Mouse (Mus musculus) ovary, postnatal 36 days (tissue): ENCODE results near the gene Zfp429.
"Not testable (repeated sequence)": the region's sequence is repeated elsewhere in the genome, so short reads cannot be mapped to it uniquely, and the experiment has no call there.

Experiments
- DNase-seq: peaks from one replicate; pipeline ENCODE4 v3.0.0; 2022; ENCODE audit warnings: low spot score, mixed read lengths

The Zfp429 gene

GRCm38 (mm10) chr13:67399183-67399903 is at the start of gene Zfp429:
Zfp429 (minus strand) TSS chr13:67399819.
- DNase-seq: peak; percentile 63

- DNase-seq: not testable (repeated sequence)
These were observed 37.5 kb upstream of the Zfp429 start for GRCm38 (mm10) chr13:67437095-67437494.

- DNase-seq: peak; percentile 18
These were observed 28.5 kb upstream of the Zfp429 start for GRCm38 (mm10) chr13:67428116-67428515.

- DNase-seq: not testable (repeated sequence)
These were observed 26.1 kb upstream of the Zfp429 start for GRCm38 (mm10) chr13:67425699-67426098.

- not testable (repeated sequence) for DNase-seq
These were observed 22.9 kb upstream of the Zfp429 start for GRCm38 (mm10) chr13:67422532-67422931.

GRCm38 (mm10) chr13:67421207-67421857 is 21.7 kb upstream of the Zfp429 start, which contains the start of gene Zfp459:
Zfp459 (minus strand) TSS chr13:67421418.
- DNase-seq: peak; percentile 27

GRCm38 (mm10) chr13:67420558-67421206 is 21.1 kb upstream of the Zfp429 start:
- no peak for DNase-seq

- DNase-seq: no peak
These were observed 17.2 kb upstream of the Zfp429 start for GRCm38 (mm10) chr13:67416811-67417210.

GRCm38 (mm10) chr13:67415759-67416158 is 16.1 kb upstream of the Zfp429 start:
- no peak for DNase-seq

GRCm38 (mm10) chr13:67413634-67414033 is 14.0 kb upstream of the Zfp429 start:
- not testable (repeated sequence) for DNase-seq

GRCm38 (mm10) chr13:67376255-67376654 is 23.4 kb downstream of the Zfp429 start:
- DNase-seq: not testable (repeated sequence)

GRCm38 (mm10) chr13:67375050-67375911 is 24.3 kb downstream of the Zfp429 start, which contains the start of the genes Gm28041 and Zfp456:
Gm28041 (minus strand) TSS chr13:67375733.
Zfp456 (minus strand) TSS chr13:67375810.
- DNase-seq: peak; percentile 65

GRCm38 (mm10) chr13:67360131-67360744 is 39.4 kb downstream of the Zfp429 start, which contains the start of the genes Gm28044 and Zfp953:
Gm28044 (minus strand) TSS chr13:67360536.
Zfp953 (minus strand) TSS chr13:67360605.
- DNase-seq: peak; percentile 80

- no peak for DNase-seq
These were observed 47.8 kb downstream of the Zfp429 start for GRCm38 (mm10) chr13:67351854-67352253.

- no peak for DNase-seq
These were observed 56.2 kb downstream of the Zfp429 start for GRCm38 (mm10) chr13:67343422-67343821.
